8 mouse cellular contexts compared by ENCODE assay signal in the genomic region with DNA sequence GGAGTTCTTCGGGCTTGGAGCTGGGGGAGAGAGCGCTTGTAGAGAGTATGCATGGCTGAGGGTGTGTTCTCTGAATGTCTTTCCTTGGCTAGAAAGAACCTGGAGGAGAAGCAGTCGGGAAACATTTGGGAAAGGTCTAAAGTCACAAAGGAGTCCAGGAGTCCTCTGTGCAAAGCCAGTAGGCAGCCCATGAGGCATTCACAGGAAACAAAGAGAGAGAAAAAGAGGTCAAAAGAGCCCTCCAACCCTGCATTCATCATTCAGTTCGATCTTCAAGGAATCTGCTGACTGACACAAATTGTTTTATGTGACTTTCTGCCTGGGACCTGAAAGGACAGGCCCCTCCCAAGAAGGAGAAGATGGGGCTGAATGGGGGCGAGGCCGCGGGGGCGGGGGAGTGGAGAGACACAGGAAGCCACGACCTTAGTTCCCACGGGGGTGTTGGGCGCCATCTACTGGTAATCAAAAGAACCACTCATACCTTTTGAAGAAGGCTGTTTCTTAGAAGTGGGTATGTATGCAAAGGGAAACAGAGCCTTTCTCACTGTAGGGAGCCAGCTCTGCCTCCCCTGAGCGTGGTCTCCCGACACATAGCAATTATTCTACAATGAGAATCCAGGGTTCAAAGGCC.
DNase-seq lines count a peak whose midpoint lies in the region; ATAC-seq and TF ChIP-seq lines count a peak whose summit lies in the region.

No protein-coding gene starts in this region.

- peak overlapping the region; percentile 18; the same call in 1 of the 2 replicates for H3K4me2 ChIP-seq in intestine, postnatal 0 days (replicated peaks; ENCODE audit: low read depth)
- H3K4me2 ChIP-seq in limb, embryonic 11.5 days (ENCODE audit: low read depth, severe bottlenecking): no peak overlapping the region
- H3K4me2 ChIP-seq in myocyte (ENCODE audit: low read depth): peak overlapping the region; percentile 35

- WGBS in intestine, postnatal 0 days: 17% methylated on average over 13 of the region's 13 CpGs
- whole genome bisulfite sequencing in limb, embryonic 11.5 days: 19% methylated on average over 13 of the region's 13 CpGs

- no peak overlapping the region for H3K27ac ChIP-seq in intestine, postnatal 0 days (ENCODE audit: low read depth, low read length)
- H3K27ac ChIP-seq in limb, embryonic 11.5 days (replicated peaks; ENCODE audit: low read depth, low read length): no peak overlapping the region

- no peak overlapping the region for H3ac ChIP-seq in myocyte (ENCODE audit: control insufficient read depth, insufficient read length)

- no peak for TF ChIP-seq POLR2A in myocyte (IDR thresholded peaks at IDR 0.05; ENCODE audit: insufficient read length, low read depth)

- no peak overlapping the region for H3K9ac ChIP-seq in intestine, postnatal 0 days (ENCODE audit: low read depth, low read length)
- H3K9ac ChIP-seq in limb, embryonic 11.5 days (ENCODE audit: low read length): no peak overlapping the region; the same call in 1 of the 2 replicates

- H3K79me2 ChIP-seq in myocyte (ENCODE audit: control insufficient read depth, insufficient read depth): no peaks in the 10 kb centered on the region

- H3K4me1 ChIP-seq in intestine, postnatal 0 days (replicated peaks; ENCODE audit: control insufficient read depth, insufficient read depth, low read length): no peaks in the 10 kb centered on the region
- H3K4me1 ChIP-seq in limb, embryonic 11.5 days (ENCODE audit: control insufficient read depth, insufficient read depth, low read length): no peaks in the 10 kb centered on the region

- no peaks in the 10 kb centered on the region for H3K36me3 ChIP-seq in intestine, postnatal 0 days (ENCODE audit: control insufficient read depth, insufficient read depth)
- no peaks in the 10 kb centered on the region for H3K36me3 ChIP-seq in limb, embryonic 11.5 days (ENCODE audit: control insufficient read depth, insufficient read depth, low read length)
- no peaks in the 10 kb centered on the region for H3K36me3 ChIP-seq in myocyte (ENCODE audit: control insufficient read depth, insufficient read depth)
- no peaks in the 10 kb centered on the region for H3K36me3 ChIP-seq in splenic B cell, adult 2 months (ENCODE audit: control insufficient read depth, insufficient read depth, low read length, poor library complexity, severe bottlenecking)

- H3K4me3 ChIP-seq in intestine, postnatal 0 days (ENCODE audit: low read depth, low read length): no peak overlapping the region
- no peak overlapping the region for H3K4me3 ChIP-seq in limb, embryonic 11.5 days (ENCODE audit: low read depth, low read length)
- H3K4me3 ChIP-seq in myocyte: no peak overlapping the region

- peak; percentile 91 for TF ChIP-seq CTCF in intestine, postnatal 0 days (IDR thresholded peaks at IDR 0.05; ENCODE audit: low read depth)

- no peaks in the 10 kb centered on the region for H3K9me3 ChIP-seq in intestine, postnatal 0 days (ENCODE audit: control insufficient read depth)
- no peaks in the 10 kb centered on the region for H3K9me3 ChIP-seq in limb, embryonic 11.5 days (ENCODE audit: control insufficient read depth, low read length)

- peak; percentile 75 to 79 for DNase-seq in spleen, adult 18-20 months
- DNase-seq in spleen, adult 12 weeks (ENCODE audit: low spot score): no peak
- peak; percentile 53 for DNase-seq in embryo, embryonic 11.5 days (ENCODE audit: low read depth, low spot score)
- peak; percentile 77 for DNase-seq in limb, embryonic 11.5 days (ENCODE audit: low spot score)
- peak; percentile 83 for DNase-seq in splenic B cell, adult 2 months (ENCODE audit: low read depth, low spot score)

- H3K27me3 ChIP-seq in intestine, postnatal 0 days (replicated peaks; ENCODE audit: control insufficient read depth, insufficient read depth, low read length): no peaks in the 10 kb centered on the region
- H3K27me3 ChIP-seq in limb, embryonic 11.5 days (ENCODE audit: control insufficient read depth, insufficient read depth, low read length): no peaks in the 10 kb centered on the region
- H3K27me3 ChIP-seq in myocyte (ENCODE audit: control insufficient read depth, insufficient read depth, insufficient read length): no peaks in the 10 kb centered on the region
- no peaks in the 10 kb centered on the region for H3K27me3 ChIP-seq in splenic B cell, adult 2 months (ENCODE audit: control insufficient read depth, insufficient read depth, low read length, poor library complexity, severe bottlenecking)

- peak; percentile 96 for ATAC-seq in granulocyte monocyte progenitor cell, adult 5-6 weeks (replicated peaks; ENCODE audit: poor library complexity, severe bottlenecking)
- ATAC-seq in intestine, postnatal 0 days: no peak
- peak; percentile 47; the same call in 1 of the 2 replicates for ATAC-seq in limb, embryonic 11.5 days (ENCODE audit: insufficient number of reproducible peaks, low FRiP score, low TSS enrichment, low read depth)

TF ChIP-seq in myocyte, 11 proteins besides CTCF, POLR2A, EP300 and RAD21:
- TF ChIP-seq E2F4 (IDR thresholded peaks at IDR 0.05; ENCODE audit: insufficient read depth): no peak
- TF ChIP-seq CEBPB (IDR thresholded peaks at IDR 0.05; ENCODE audit: insufficient read depth, poor library complexity, severe bottlenecking): no peak
- no peak for TF ChIP-seq MYOG (IDR thresholded peaks at IDR 0.05; ENCODE audit: control insufficient read depth in 1 of 3, insufficient read depth in 1 of 3, insufficient read length in 2 of 3, low read depth in 2 of 3)
- TF ChIP-seq MYOD1 (IDR thresholded peaks at IDR 0.05; ENCODE audit: control insufficient read depth in 1 of 3, insufficient read length in 2 of 3, low read depth in 2 of 3): no peak
- TF ChIP-seq TCF12 (IDR thresholded peaks at IDR 0.05; ENCODE audit: insufficient read depth, poor library complexity, severe bottlenecking): no peak
